Mouse (Mus musculus) thymus, adult 2 months (tissue): ENCODE measurements around the gene Olfr13. TPM values are rescaled to one million over a fixed set of nuclear protein-coding genes. Genes with fewer than 3 reads are reported as not detected.
"Not testable (repeated sequence)": the region's sequence is repeated elsewhere in the genome, so short reads cannot be mapped to it uniquely, and the experiment has no call there.

Experiments
- DNase-seq: peaks from one replicate; pipeline ENCODE4 v3.0.0; 2021
- H3K27ac ChIP-seq: fragments of 200-500 bp; 2 replicates; pipeline ENCODE4 v1.5.1; 2012; ENCODE audit warnings: low read length, control low read depth; ENCODE audit not compliant: control insufficient read depth, insufficient read depth
- H3K27me3 ChIP-seq: fragments of 200-500 bp; 2 replicates; pipeline ENCODE4 v1.6.1; 2012; ENCODE audit warnings: mild to moderate bottlenecking, low read length, moderate library complexity, mixed read lengths; ENCODE audit not compliant: control insufficient read depth, insufficient read depth
- H3K36me3 ChIP-seq: fragments of 200-500 bp; 2 replicates; pipeline ENCODE4 v1.6.1; 2012; ENCODE audit warnings: mild to moderate bottlenecking, low read length, moderate library complexity; ENCODE audit not compliant: control insufficient read depth, insufficient read depth
- H3K4me1 ChIP-seq: fragments of 200-500 bp; replicated peaks from 2 replicates; pipeline ENCODE4 v1.6.1; 2012; ENCODE audit warnings: low read length; ENCODE audit not compliant: control insufficient read depth, insufficient read depth
- H3K4me3 ChIP-seq: fragments of 200-500 bp; 2 replicates; pipeline ENCODE4 v1.5.1; 2012; ENCODE audit warnings: mild to moderate bottlenecking, low read length, control low read depth, moderate library complexity; ENCODE audit not compliant: control insufficient read depth, insufficient read depth
- CTCF ChIP-seq: fragments of 200-500 bp; IDR thresholded peaks from 2 replicates; pipeline ENCODE4 v1.5.1; 2012; ENCODE audit warnings: mild to moderate bottlenecking, control low read depth, low read length, moderate library complexity, borderline replicate concordance; ENCODE audit not compliant: control insufficient read depth, poor library complexity, insufficient read depth; ENCODE audit errors: extremely low read depth
- POLR2A ChIP-seq: fragments of 200-500 bp; IDR thresholded peaks from 2 replicates; pipeline ENCODE4 v1.6.1; 2012; ENCODE audit warnings: mild to moderate bottlenecking, low read length, control low read depth, moderate library complexity; ENCODE audit not compliant: control insufficient read depth, poor library complexity, insufficient read depth; ENCODE audit errors: extremely low read depth
- WGBS: fragments of 180-500 bp; shearing (Covaris S2); methylation state at CpG from one replicate; pipeline ENCODE4 v1.1.7; 2018; 5-methylcytosine and 5-hydroxymethylcytosine counted together
- polyA plus RNA-seq: library from polyadenylated mRNA; depleted of rRNA; stranded (reverse); fragments of >200 nt; gene quantifications from 2 replicates; pipeline ENCODE4 v1.2.3, GENCODE M21; 2012; rRNA removed

Olfr13 gene
- polyA plus RNA-seq = 0.09 TPM in 1 of 2 replicates, not detected in the other

- H3K27me3 ChIP-seq = no peaks in the 10 kb centered on the region
- DNase-seq = no peak
- H3K36me3 ChIP-seq = no peaks in the 10 kb centered on the region
- H3K27ac ChIP-seq = no peak within 1 kb of the TSS
- WGBS = 75% methylated on average over 4 of the region's 4 CpGs
- no peaks in the 10 kb centered on the region for H3K4me1 ChIP-seq
- TF ChIP-seq CTCF (no peak), POLR2A (no peak)
- H3K4me3 ChIP-seq = no peak within 1 kb of the TSS
These were observed at the start of gene Olfr13 for GRCm38 (mm10) chr6:43171840-43172239. Gene Olfr13, plus strand, starts transcription at chr6:43172140.

- H3K27me3 ChIP-seq, DNase-seq, H3K27ac ChIP-seq, H3K4me1 ChIP-seq, H3K4me3 ChIP-seq, H3K36me3 ChIP-seq: not testable (repeated sequence)
- 91% methylated on average over 2 of the region's 2 CpGs for WGBS
These were observed 25.7 kb upstream of the Olfr13 start, which contains the start of gene Olfr237-ps1 for GRCm38 (mm10) chr6:43146267-43146666. Gene Olfr237-ps1, plus strand, starts transcription at chr6:43146567.

GRCm38 (mm10) chr6:43159502-43159901 lies 12.4 kb upstream of the Olfr13 start:
- no peaks in the 10 kb centered on the region for H3K27me3 ChIP-seq
- no peak for DNase-seq
- no peaks in the 10 kb centered on the region for H3K36me3 ChIP-seq
- 71% methylated on average over 1 of the region's 1 CpGs for WGBS
- H3K4me1 ChIP-seq = no peaks in the 10 kb centered on the region
- TF ChIP-seq POLR2A (no peak), CTCF (no peak)
- no peak overlapping the region for H3K4me3 ChIP-seq
- no peak overlapping the region for H3K27ac ChIP-seq

- Histone ChIP-seq H3K27ac (no peak within 1 kb of the TSS), H3K4me1 (no peaks in the 10 kb centered on the region), H3K27me3 (no peaks in the 10 kb centered on the region), H3K36me3 (no peaks in the 10 kb centered on the region), H3K4me3 (no peak within 1 kb of the TSS)
- no peak for DNase-seq
- whole genome bisulfite sequencing = 76% methylated on average over 3 of the region's 3 CpGs
- TF ChIP-seq POLR2A = no peak
- TF ChIP-seq CTCF = no peak
These were observed 9.0 kb upstream of the Olfr13 start, which contains the start of gene Olfr437 for GRCm38 (mm10) chr6:43162982-43163381. Gene Olfr437, plus strand, starts transcription at chr6:43163282.

- no peaks in the 10 kb centered on the region for H3K4me1 ChIP-seq
- TF ChIP-seq CTCF = no peak
- TF ChIP-seq POLR2A = no peak
- no peak for DNase-seq
- H3K27ac ChIP-seq = no peak overlapping the region
- H3K4me3 ChIP-seq = no peak overlapping the region
- no peaks in the 10 kb centered on the region for H3K36me3 ChIP-seq
- no peaks in the 10 kb centered on the region for H3K27me3 ChIP-seq
- 97% methylated on average over 4 of the region's 4 CpGs for whole genome bisulfite sequencing
These were observed 4.7 kb upstream of the Olfr13 start for GRCm38 (mm10) chr6:43167246-43167645.

GRCm38 (mm10) chr6:43178129-43178528 lies 6.2 kb downstream of the Olfr13 start:
- no peak for DNase-seq
- H3K4me1 ChIP-seq = no peaks in the 10 kb centered on the region
- no peaks in the 10 kb centered on the region for H3K36me3 ChIP-seq
- WGBS = 73% methylated on average over 1 of the region's 1 CpGs
- no peak overlapping the region for H3K4me3 ChIP-seq
- TF ChIP-seq POLR2A (no peak), CTCF (no peak)
- H3K27me3 ChIP-seq = no peaks in the 10 kb centered on the region
- H3K27ac ChIP-seq = no peak overlapping the region
